Mouse (Mus musculus) embryonic facial prominence, embryonic 11.5 days (tissue): ENCODE results near the gene Mink1. TPM values are rescaled to one million over a fixed set of nuclear protein-coding genes. Genes with fewer than 3 reads are reported as not detected.
A peak's percentile ranks its signal among the peaks of the same experiment; 100 is the strongest.

Experiments
- ATAC-seq: fragments of 200-750 bp; cut with Nextera tagmentation; replicated peaks from 2 replicates; pipeline ENCODE4 v1.8.0; 2017; ENCODE audit warnings: low read depth; ENCODE audit not compliant: insufficient number of reproducible peaks, low FRiP score, low TSS enrichment
- DNase-seq: peaks from one replicate; pipeline ENCODE4 v3.0.0-alpha.2; 2015; ENCODE audit warnings: low spot score
- H3K27ac ChIP-seq: fragments of 300-500 bp; sonication (generic); replicated peaks from 2 replicates; pipeline ENCODE4 v1.5.1; 2014; ENCODE audit warnings: mild to moderate bottlenecking, low read depth, low read length, control low read depth
- H3K27me3 ChIP-seq: fragments of 300-500 bp; sonication (generic); 2 replicates; pipeline ENCODE4 v1.6.1; 2014; ENCODE audit warnings: mild to moderate bottlenecking, low read length, moderate library complexity, mixed read lengths; ENCODE audit not compliant: control insufficient read depth, insufficient read depth
- H3K36me3 ChIP-seq: fragments of 300-500 bp; sonication (generic); replicated peaks from 2 replicates; pipeline ENCODE4 v1.6.1; 2014; ENCODE audit warnings: low read depth, mild to moderate bottlenecking, low read length, moderate library complexity, mixed read lengths; ENCODE audit not compliant: control insufficient read depth, insufficient read depth
- H3K4me1 ChIP-seq: fragments of 300-500 bp; sonication (generic); 2 replicates; pipeline ENCODE4 v1.6.1; 2014; ENCODE audit warnings: low read length, mixed read lengths; ENCODE audit not compliant: control insufficient read depth, insufficient read depth
- H3K4me2 ChIP-seq: fragments of 300-500 bp; sonication (generic); 2 replicates; pipeline ENCODE4 v1.6.1; 2014; ENCODE audit warnings: low read depth, mild to moderate bottlenecking, control low read depth, low read length, moderate library complexity
- H3K4me3 ChIP-seq: fragments of 300-500 bp; sonication (generic); 2 replicates; pipeline ENCODE4 v1.5.1; 2014; ENCODE audit warnings: low read depth, low read length, control low read depth
- H3K9ac ChIP-seq: fragments of 300-500 bp; sonication (generic); replicated peaks from 2 replicates; pipeline ENCODE4 v1.6.1; 2014; ENCODE audit warnings: mild to moderate bottlenecking, control low read depth, low read length
- H3K9me3 ChIP-seq: fragments of 300-500 bp; sonication (generic); replicated peaks from 2 replicates; pipeline ENCODE4 v1.6.1; 2016; ENCODE audit warnings: mild to moderate bottlenecking, low read length, inconsistent platforms, mixed read lengths; ENCODE audit not compliant: control insufficient read depth
- WGBS: fragments of 180-500 bp; shearing (Covaris S2); extraction: QIAGEN DNeasy Blood & Tissue Kit; methylation state at CpG from one replicate; pipeline ENCODE4 v1.1.7; 2014; 5-methylcytosine and 5-hydroxymethylcytosine counted together
- polyA plus RNA-seq: library from polyadenylated mRNA; unstranded; fragments of >200 nt; fragmentation: Nextera tagmentation; extraction: Ambion mirVana; gene quantifications from 2 replicates; pipeline ENCODE4 v1.2.1, GENCODE M21; 2014

The Mink1 gene
- polyA plus RNA-seq, 1 experiment from 2014 or later: 12.6 TPM

- DNase-seq (no peak), ATAC-seq (no peak)
- no peak overlapping the region for H3K4me3 ChIP-seq
- H3K4me2 ChIP-seq: no peak overlapping the region
- H3K4me1 ChIP-seq: no peaks in the 10 kb centered on the region
- H3K27me3 ChIP-seq: no peaks in the 10 kb centered on the region
- H3K9ac ChIP-seq: no peak overlapping the region
- no peaks in the 10 kb centered on the region for H3K36me3 ChIP-seq
- H3K9me3 ChIP-seq: no peaks in the 10 kb centered on the region
- H3K27ac ChIP-seq: no peak overlapping the region
- 87% methylated on average over 6 of the region's 6 CpGs for WGBS
Measured at GRCm38 (mm10) chr11:70597301-70597700, 34.6 kb downstream of the Mink1 start.

- no peak overlapping the region for H3K27ac ChIP-seq
- no peaks in the 10 kb centered on the region for H3K36me3 ChIP-seq
- DNase-seq (no peak), ATAC-seq (no peak)
- H3K27me3 ChIP-seq: no peaks in the 10 kb centered on the region
- H3K4me1 ChIP-seq: no peaks in the 10 kb centered on the region
- no peak overlapping the region for H3K9ac ChIP-seq
- no peaks in the 10 kb centered on the region for H3K9me3 ChIP-seq
- H3K4me3 ChIP-seq: no peak overlapping the region
- WGBS: 88% methylated on average over 9 of the region's 9 CpGs
- H3K4me2 ChIP-seq: no peak overlapping the region
Measured at GRCm38 (mm10) chr11:70598451-70598953, 35.8 kb downstream of the Mink1 start.

GRCm38 (mm10) chr11:70605024-70605566 lies 42.4 kb downstream of the Mink1 start:
- Histone ChIP-seq H3K4me1 (no peaks in the 10 kb centered on the region), H3K36me3 (peaks cover 12% of the 10 kb centered on the region), H3K27me3 (no peaks in the 10 kb centered on the region), H3K4me3 (no peak overlapping the region), H3K9ac (no peak overlapping the region), H3K4me2 (no peak overlapping the region), H3K9me3 (no peaks in the 10 kb centered on the region), H3K27ac (no peak overlapping the region)
- ATAC-seq (no peak), DNase-seq (peak; percentile 82)
- 66% methylated on average over 14 of the region's 14 CpGs for WGBS

- H3K27ac ChIP-seq: no peak overlapping the region
- H3K4me3 ChIP-seq: no peak overlapping the region
- no peak for ATAC-seq
- H3K9me3 ChIP-seq: no peaks in the 10 kb centered on the region
- H3K4me2 ChIP-seq: no peak overlapping the region
- 74% methylated on average over 12 of the region's 12 CpGs for WGBS
- DNase-seq: no peak
- H3K9ac ChIP-seq: no peak overlapping the region
- H3K27me3 ChIP-seq: no peaks in the 10 kb centered on the region
- H3K36me3 ChIP-seq: peaks cover 15% of the 10 kb centered on the region
- no peaks in the 10 kb centered on the region for H3K4me1 ChIP-seq
Measured at GRCm38 (mm10) chr11:70606717-70607116, 44.0 kb downstream of the Mink1 start.

GRCm38 (mm10) chr11:70607611-70608010 lies 44.9 kb downstream of the Mink1 start:
- Histone ChIP-seq H3K4me1 (no peaks in the 10 kb centered on the region), H3K9ac (no peak overlapping the region), H3K27ac (no peak overlapping the region), H3K9me3 (no peaks in the 10 kb centered on the region), H3K27me3 (no peaks in the 10 kb centered on the region), H3K36me3 (peaks cover 17% of the 10 kb centered on the region), H3K4me3 (no peak overlapping the region), H3K4me2 (no peak overlapping the region)
- ATAC-seq: no peak
- no peak for DNase-seq
- 93% methylated on average over 9 of the region's 9 CpGs for WGBS

- WGBS: 89% methylated on average over 26 of the region's 26 CpGs
- no peak overlapping the region for H3K4me2 ChIP-seq
- no peaks in the 10 kb centered on the region for H3K9me3 ChIP-seq
- H3K9ac ChIP-seq: no peak overlapping the region
- H3K4me3 ChIP-seq: no peak overlapping the region
- ATAC-seq (no peak), DNase-seq (no peak)
- no peak overlapping the region for H3K27ac ChIP-seq
- no peaks in the 10 kb centered on the region for H3K4me1 ChIP-seq
- H3K36me3 ChIP-seq: peaks cover 18% of the 10 kb centered on the region
- H3K27me3 ChIP-seq: no peaks in the 10 kb centered on the region
Measured at GRCm38 (mm10) chr11:70608381-70609066, 45.8 kb downstream of the Mink1 start.

GRCm38 (mm10) chr11:70610752-70611151 lies 48.1 kb downstream of the Mink1 start:
- ATAC-seq: no peak
- WGBS: 83% methylated on average over 4 of the region's 4 CpGs

GRCm38 (mm10) chr11:70612505-70612904 lies 49.8 kb downstream of the Mink1 start:
- Histone ChIP-seq H3K9ac (no peak overlapping the region), H3K27ac (no peak overlapping the region), H3K27me3 (peaks cover 4% of the 10 kb centered on the region), H3K9me3 (no peaks in the 10 kb centered on the region), H3K4me1 (peaks cover 3% of the 10 kb centered on the region), H3K4me3 (no peak overlapping the region), H3K4me2 (no peak overlapping the region), H3K36me3 (peaks cover 16% of the 10 kb centered on the region)
- 75% methylated on average over 7 of the region's 7 CpGs for WGBS
- DNase-seq (no peak), ATAC-seq (no peak)

More at GRCm38 (mm10) chr11:70610752-70611151, 48.1 kb downstream of the Mink1 start:
- H3K9me3 ChIP-seq: no peaks in the 10 kb centered on the region
- H3K4me3 ChIP-seq: no peak overlapping the region
- no peak for DNase-seq
- H3K27ac ChIP-seq: no peak overlapping the region
- H3K4me1 ChIP-seq: peaks cover 3% of the 10 kb centered on the region
- no peak overlapping the region for H3K4me2 ChIP-seq
- no peaks in the 10 kb centered on the region for H3K27me3 ChIP-seq
- H3K36me3 ChIP-seq: peaks cover 16% of the 10 kb centered on the region
- no peak overlapping the region for H3K9ac ChIP-seq
